Mouse (Mus musculus) heart, adult 18-20 months (tissue): Measurements from ENCODE around the gene Sntb2. TPM values are rescaled to one million over a fixed set of nuclear protein-coding genes. Genes with fewer than 3 reads are reported as not detected.
"Not testable (repeated sequence)": the region's sequence is repeated elsewhere in the genome, so short reads cannot be mapped to it uniquely, and the experiment has no call there.

Experiments
- DNase-seq, 2 experiments: peaks; one replicate each; pipeline ENCODE4 v3.0.0; 2021 to 2022; ENCODE audit warnings: mixed read lengths in 1 of 2
- total RNA-seq, 2 experiments: library from RNA; stranded (reverse); gene quantifications; 2 replicates each; pipeline ENCODE4 v1.2.3; 2021

The Sntb2 gene
- total RNA-seq, 2 experiments from 2014 or later = 9.6 to 9.7 TPM

DNA sequence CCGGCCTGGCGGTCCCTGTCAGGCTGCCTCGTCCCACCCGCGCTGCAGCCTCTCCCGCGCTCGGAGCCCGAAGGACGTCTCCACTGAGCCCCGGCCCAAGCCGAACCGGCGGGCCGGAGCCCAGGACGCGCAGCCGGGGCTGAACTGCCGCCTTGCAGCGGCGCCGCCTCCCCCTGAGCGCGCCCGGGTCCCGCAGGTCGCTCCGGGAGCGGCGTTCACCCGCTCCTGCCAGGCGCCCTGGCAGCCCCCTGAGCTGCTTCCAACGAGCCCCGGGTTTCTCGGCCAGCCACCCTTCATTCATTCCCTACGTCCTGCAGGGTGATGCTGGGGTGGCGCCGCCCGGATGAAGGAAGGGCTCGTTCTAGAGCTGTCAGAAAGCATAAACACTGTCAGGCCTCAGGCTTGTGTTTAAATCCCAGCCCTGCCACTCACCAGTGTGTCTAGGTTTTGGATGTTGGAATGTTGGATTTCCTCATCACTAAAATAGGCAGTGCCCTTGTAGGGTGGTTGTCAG is 96.1 kb downstream of the Sntb2 start:
- peak in 1 of 2 experiments; percentile 27 for DNase-seq

DNA sequence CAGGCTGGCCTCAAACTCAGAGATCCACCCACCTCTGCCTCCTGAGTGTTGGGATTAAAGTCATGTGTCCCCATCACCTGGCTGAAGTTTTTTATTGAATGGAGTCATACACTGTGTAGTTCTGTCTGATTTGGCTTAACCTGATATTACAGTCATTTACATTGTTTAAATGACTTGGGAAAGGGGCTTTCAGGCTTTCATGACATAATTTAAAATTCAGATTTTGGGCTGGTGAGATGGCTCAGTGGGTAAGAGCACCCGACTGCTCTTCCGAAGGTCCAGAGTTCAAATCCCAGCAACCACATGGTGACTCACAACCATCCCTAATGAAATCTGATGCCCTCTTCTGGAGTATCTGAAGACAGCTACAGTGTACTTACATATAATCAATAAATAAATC is 98.1 kb downstream of the Sntb2 start:
- not testable (repeated sequence) for DNase-seq

DNA sequence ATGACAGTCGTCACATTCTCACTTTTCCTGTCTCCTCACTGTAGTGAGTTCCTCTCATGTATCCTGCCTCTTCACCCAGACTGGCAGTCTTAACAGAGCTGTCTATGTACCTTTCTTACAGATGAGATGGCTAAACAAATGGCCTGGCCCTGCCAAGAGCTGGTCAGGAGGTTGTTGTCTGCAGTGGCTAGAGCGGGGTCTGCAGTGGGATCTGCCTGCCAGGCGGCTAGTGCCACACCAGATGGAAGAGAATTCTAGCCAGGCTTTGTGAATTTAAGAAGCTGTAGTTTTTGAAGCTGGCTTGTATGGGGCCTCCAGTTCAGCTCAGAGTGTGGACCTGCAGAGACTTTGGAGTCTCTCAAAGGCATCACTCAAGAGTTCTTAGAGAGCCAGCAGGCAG is 100.1 kb downstream of the Sntb2 start:
- no peak for DNase-seq

DNA sequence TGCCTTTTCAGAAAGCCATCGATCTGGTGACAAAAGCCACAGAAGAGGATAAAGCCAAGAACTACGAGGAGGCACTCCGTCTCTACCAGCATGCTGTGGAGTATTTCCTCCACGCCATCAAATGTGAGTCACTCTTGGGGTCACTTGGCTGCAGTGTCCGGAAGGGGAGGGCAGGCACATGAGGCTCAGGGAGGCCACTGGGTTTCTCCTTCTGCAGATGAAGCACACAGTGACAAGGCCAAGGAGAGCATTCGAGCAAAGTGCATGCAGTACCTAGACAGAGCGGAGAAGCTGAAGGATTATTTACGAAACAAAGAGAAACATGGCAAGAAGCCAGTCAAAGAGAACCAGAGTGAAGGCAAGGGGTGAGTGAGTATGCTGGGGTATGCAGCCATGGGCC is 101.1 kb downstream of the Sntb2 start:
- DNase-seq = peak in 1 of 2 experiments; percentile 24

DNA sequence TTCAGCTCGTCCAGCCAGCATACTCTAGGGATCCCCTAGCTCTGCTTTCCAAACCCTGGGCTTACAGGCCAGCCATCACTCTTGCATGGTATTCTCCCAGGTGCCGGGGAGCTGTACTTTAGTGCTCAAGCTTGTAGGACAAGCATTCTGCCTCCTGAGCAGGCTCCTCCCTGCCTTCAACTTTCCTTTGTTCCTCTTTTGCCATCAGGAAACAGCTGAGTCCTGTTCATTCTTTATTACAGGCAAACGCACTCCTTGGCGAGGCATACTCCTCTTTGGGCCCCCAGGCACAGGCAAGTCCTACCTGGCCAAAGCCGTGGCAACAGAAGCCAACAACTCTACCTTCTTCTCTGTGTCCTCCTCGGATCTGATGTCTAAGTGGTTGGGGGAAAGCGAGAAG is 105.1 kb downstream of the Sntb2 start:
- DNase-seq = no peak

DNA sequence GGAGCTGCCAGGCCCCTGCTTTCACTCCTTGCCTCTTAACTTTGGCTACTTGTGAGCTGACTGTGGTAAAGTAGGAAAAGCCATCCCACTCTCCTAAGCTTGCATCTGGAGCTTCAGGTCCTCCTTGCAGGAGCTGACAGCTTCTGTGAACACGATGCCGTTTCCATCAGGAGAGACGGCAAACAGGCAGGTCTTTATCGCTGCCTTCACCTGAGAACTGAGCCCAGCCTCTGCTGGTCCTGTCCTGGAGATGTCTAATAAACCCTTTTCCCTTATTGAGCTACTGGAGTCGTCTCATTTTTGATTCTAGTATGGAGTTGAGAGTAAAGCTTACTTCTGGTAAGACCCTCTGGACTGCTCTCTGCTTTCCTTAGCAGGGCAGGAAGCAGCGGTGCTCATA is 109.9 kb downstream of the Sntb2 start:
- no peak for DNase-seq

DNA sequence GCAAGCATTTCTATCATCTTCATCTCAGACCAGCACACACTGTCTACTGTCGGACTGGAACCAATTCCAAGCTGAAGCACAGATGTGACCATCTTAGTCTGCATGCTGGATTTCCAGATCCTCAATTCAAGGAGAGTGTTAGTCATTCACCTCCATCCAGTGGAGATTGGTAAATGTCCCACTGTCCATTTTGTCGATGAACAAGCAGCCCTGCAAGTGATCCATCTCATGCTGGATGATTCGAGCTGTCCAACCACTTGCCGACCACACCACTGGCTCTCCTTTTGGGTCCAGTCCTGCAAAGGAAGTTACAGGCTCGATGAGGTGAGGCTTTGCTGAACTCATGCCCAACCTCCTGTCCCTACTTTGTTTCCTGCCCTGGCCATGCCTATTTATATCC is 111.4 kb downstream of the Sntb2 start:
- DNase-seq = peak in 1 of 2 experiments; percentile 31

DNA sequence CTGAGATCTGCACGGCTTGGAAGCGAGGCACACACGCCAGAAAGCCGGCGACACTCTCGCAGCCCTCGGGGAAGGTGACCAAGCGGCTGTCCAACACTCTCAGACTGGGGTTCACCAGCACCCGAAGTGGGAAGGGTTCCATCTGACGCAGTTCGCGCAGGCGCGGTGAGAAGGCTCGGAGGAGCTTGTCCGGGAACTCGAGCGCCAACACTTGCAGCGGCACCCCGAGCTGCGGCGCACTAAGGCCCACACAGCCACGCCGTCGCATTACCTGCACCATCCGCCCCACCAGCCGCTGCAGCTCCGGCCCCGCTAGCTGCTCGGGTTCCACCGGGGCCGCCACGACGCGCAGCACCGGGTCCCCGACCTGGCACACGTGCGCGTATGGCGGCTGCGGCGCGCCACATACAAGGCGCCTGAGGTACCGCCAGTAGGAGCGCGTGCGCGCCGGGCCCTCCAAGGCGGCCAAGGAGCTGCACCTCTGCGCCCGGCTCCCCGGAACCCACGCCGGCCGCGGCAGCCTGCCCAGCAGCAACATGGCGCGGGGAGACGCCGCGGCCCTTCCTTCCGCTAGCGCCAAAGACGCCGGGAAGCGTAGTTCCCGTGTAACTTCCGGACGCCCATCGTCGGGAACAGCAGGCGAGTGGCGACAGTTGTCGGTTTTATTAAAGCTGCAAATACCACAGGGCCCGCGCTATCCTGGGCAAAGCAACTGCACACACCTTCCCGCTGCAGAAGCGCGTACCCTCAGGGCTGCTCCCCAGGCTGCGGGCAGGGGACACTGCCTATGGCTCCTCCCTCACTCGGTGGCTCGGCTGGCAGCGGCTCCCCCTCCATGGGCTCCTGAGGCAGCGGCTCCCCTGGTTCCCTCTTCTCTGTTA is 112.8 kb downstream of the Sntb2 start, which contains the start of gene Pdf:
Pdf (minus strand) TSS at position 554 of the 881 bp plus-strand sequence.
- DNase-seq = peak; percentile 85 to 88

DNA sequence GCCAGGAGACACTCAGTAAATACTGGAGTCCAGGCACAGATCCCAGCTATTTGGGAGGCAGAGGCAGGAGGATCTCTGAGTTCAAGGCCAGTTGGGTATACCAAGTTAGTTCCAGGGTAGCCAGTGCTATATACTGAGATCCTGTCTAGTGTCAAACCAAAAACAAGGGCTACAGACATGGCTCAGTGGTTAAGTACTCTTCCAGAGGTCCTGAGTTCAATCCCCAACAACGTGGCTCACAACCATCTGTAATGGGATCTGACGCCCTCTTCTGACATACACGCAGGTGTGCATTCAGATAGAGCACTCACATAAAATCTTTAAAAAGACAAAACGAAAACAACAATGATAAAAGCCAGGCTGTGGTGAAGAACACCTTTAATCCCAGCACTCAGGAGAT is 113.9 kb downstream of the Sntb2 start:
- no peak for DNase-seq

DNA sequence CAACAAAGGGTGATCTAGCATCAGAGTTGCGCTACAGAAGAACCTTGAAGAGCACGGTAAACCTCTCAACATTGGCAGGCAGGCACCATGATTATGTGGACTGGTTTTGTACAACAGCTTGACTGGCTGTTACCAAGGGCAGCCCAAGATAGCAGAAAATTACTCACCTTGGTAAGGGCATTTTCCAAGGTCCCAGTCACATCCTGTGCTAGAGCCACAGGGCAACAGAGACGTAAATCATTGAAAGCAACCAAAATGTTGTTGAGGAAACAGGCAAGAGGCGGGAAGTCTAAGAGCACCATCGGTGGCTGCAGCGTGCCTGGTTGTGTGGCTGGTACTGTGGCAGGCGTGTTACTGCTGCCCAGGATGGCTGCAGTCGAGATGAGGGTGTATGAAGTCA is 116.5 kb downstream of the Sntb2 start:
- no peak for DNase-seq

DNA sequence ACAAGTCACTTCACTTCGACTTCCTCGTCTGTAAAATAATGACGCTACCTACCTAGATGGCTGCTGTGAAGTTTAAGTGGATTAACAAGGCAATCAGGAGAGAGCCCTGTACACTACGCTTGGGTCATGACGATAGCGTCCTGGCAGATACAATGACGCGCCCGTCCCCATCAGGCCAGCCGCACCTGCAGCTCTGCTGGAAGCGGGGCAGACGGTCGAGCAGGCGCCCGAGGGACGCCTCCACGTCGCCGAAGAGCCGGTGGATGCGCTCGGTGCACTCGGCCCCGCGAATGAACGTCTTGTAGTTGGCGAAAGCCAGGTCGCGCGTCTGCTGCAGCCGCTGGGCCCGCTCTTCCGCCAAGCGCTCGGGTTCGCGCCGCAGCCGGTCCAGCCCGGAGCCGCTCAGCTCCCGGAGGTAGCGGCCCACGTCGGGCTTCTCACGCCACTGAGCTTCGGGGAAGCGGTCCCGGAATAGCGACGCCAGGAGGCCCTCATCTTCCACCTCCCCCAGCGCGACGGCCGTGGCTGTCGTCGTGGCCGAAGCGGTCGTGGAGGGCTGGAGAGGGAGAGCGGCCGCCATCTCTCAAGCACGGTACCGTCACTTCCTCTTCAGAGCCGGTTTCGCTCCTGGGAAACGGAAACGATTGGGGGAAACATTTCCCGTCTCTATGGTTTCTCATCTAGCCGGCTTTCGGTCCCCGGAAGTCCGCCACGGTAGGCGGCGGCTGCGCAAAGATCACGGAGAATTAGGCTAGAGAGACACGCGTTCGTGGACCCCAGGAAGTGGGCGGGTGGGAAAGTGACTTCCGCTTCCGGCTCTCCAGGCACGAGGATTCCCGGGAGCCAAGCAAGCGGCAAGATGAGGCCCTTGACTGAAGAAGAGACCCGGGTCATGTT is 120.8 kb downstream of the Sntb2 start, which contains the start of the genes Cog8 and Nip7:
Cog8 (minus strand) TSS at position 614 of the 897 bp plus-strand sequence.
Nip7 (plus strand) TSS at position 802 of the 897 bp plus-strand sequence.
- peak; percentile 96 to 98 for DNase-seq

DNA sequence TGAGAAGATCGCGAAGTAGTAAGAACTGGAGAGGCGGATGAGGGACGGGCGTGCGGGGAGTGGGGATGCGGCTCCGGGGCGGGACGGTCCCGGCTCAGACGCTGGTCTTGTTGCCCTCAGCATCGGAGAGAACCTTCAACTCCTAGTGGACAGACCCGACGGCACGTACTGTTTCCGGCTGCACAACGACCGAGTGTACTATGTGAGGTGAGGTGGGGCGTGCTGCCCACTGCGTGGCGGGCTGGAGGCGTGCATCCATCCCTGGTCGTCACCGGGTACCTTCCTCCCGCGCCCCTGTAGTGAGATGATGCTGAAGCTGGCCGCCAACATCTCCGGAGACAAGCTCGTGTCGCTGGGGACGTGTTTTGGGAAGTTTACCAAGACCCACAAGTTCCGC is 121.4 kb downstream of the Sntb2 start:
- no peak for DNase-seq

DNA sequence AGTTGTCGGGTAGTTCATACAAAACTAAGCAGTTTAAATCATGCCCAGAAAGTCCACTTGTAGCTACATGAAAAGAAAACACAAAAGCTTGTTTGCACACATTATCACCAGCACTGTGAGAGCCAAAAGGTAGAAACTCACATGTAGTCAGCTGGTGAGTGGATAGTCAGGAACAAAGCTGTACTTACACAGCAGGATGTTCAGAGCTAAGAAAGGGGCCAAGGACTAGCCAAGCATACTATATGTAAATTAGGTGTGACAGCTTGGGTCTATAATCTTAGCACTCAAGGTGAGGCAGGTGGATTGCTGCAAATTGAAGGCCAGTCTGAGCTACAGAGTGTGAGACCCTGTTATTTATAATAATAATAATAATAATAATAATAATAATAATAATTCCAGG is 127.1 kb downstream of the Sntb2 start:
- no peak for DNase-seq

DNA sequence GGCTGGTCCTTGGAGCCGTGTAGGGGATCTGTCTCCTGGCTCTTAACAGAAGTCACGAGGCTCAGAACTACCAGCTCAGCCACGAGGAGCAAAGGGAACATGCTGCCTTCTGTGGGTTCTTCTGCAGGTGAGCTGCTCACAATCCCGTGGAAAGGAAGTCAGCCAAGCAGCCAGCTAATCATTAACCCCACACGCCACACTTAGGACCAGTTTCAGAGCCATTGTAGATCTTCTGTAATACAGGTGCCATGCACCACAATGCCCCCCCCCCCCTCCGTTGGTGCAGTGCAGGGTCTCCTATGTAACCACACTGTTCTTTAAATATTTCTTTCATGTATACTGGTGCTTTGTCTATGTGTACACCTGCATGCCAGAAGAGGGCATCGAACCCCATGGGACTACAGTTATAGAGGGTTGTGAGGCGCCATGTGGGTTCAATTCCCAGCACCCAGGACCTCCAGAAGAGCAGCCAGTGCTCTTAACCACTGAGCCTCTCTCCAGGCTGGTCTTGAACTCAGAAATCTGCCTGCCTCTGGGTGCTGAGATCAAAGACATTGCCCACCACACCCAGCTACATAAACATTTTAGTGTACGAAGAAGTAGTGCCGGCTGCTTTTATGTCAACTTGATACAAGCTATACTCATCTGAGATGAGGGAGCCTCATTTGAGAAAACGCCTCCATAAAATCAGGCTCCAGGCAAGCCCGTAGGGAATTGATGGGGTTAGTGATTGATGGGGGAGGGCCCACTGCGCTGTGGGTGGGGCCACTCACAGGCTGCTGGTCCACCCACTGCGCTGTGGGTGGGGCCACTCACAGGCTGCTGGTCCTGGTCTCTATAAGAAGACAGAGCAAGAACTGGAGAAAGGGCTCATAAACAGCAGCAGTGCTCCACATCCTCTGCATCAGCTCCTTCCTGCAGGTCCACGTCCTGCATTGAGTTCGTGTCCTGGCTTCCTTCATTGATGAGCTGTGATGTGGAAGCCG is 130.3 kb downstream of the Sntb2 start, which contains the start of gene Tmed6:
Tmed6 (minus strand) TSS at position 134 of the 986 bp plus-strand sequence.
- peak in 1 of 2 experiments; percentile 26 for DNase-seq

Other genes with a start within 250 kb of the Sntb2 start
- gene Has3, start 65.5 kb upstream of the Sntb2 start, total RNA-seq = under 1 TPM; 0.42 to 0.51 TPM
- gene Utp4, start 42.1 kb upstream of the Sntb2 start, total RNA-seq = 10 to 100 TPM; 21.4 to 22.7 TPM
- 10 to 100 TPM; 58.7 to 60.0 TPM for gene Vps4a, start 95.5 kb downstream of the Sntb2 start, total RNA-seq
- gene Pdf, start 112.9 kb downstream of the Sntb2 start, total RNA-seq = 10 to 100 TPM; 64.3 to 77.4 TPM
- gene Cog8, start 120.9 kb downstream of the Sntb2 start, total RNA-seq = 10 to 100 TPM; 15.8 to 17.1 TPM
- 10 to 100 TPM; 22.1 to 22.8 TPM for gene Nip7, start 121.1 kb downstream of the Sntb2 start, total RNA-seq
- not detected for gene Tmed6, start 129.9 kb downstream of the Sntb2 start, total RNA-seq
- gene Terf2, start 160.8 kb downstream of the Sntb2 start, total RNA-seq = 10 to 100 TPM; 11.8 to 13.5 TPM
- gene Cyb5b, start 214.9 kb downstream of the Sntb2 start, total RNA-seq = 10 to 100 TPM; 38.5 to 41.7 TPM